Mouse (Mus musculus) embryonic fibroblast, embryonic 13.5 days (primary cell): Measurements from ENCODE around the gene Araf.
A peak's percentile ranks its signal among the peaks of the same experiment; 100 is the strongest.

Experiments used
- CTCF ChIP-seq: IDR thresholded peaks from 2 replicates; pipeline ENCODE4 v1.5.1; 2011; ENCODE audit warnings: mild to moderate bottlenecking, control low read depth, low read length, moderate library complexity, borderline replicate concordance; ENCODE audit not compliant: insufficient read depth
- POLR2A ChIP-seq: IDR thresholded peaks from 2 replicates; pipeline ENCODE4 v1.6.1; 2011; ENCODE audit warnings: low read depth, mild to moderate bottlenecking, control low read depth, low read length, moderate library complexity

- no peak for TF ChIP-seq CTCF
- TF ChIP-seq POLR2A: peak; percentile 76
Observed at GRCm38 (mm10) chrX:20848256-20848984, 50.8 kb downstream of the Araf start.
